Mouse (Mus musculus): Measurements from ENCODE around the gene Irf2bpl.

GRCm38 (mm10) chr12:86859924-86860790 lies 24.4 kb downstream of the Irf2bpl start:
- TF ChIP-seq CTCF (IDR thresholded peaks at IDR 0.05; ENCODE audit: low read depth) (no peak), EP300 (IDR thresholded peaks at IDR 0.05; ENCODE audit: low read depth) (no peak)

Data from liver, embryonic 14.5 days (tissue).